Mouse (Mus musculus): ENCODE results near the gene Sfxn5.

- TF ChIP-seq CTCF (IDR thresholded peaks at IDR 0.05; ENCODE audit: borderline replicate concordance, insufficient read depth, low read depth, low read length) = no peak
- no peak for TF ChIP-seq POLR2A (IDR thresholded peaks at IDR 0.05; ENCODE audit: borderline replicate concordance, insufficient read depth, low read length)
These were observed 82.4 kb downstream of the Sfxn5 start for GRCm38 (mm10) chr6:85250811-85251241.
